Mouse (Mus musculus) gastrocnemius, adult 18-20 months (tissue): ENCODE results near the gene Parp6. TPM values are rescaled to one million over a fixed set of nuclear protein-coding genes. Genes with fewer than 3 reads are reported as not detected.
A peak's percentile ranks its signal among the peaks of the same experiment; 100 is the strongest.

Experiments
- DNase-seq: peaks from one replicate; pipeline ENCODE4 v3.0.0; 2021; ENCODE audit warnings: low spot score
- total RNA-seq, 2 experiments: library from RNA; stranded (reverse); gene quantifications; 2 replicates each; pipeline ENCODE4 v1.2.3; 2021

Parp6 gene
- total RNA-seq, 2 experiments from 2014 or later, result 24.2 to 24.7 TPM

GRCm38 (mm10) chr9:59679678-59680533 is 62.8 kb downstream of the Parp6 start, which contains the start of gene Gramd2:
Gene Gramd2, plus strand, starts transcription at chr9:59680144.
- peak; percentile 73 for DNase-seq

GRCm38 (mm10) chr9:59680534-59680875 is 63.4 kb downstream of the Parp6 start:
- no peak for DNase-seq

- DNase-seq, result no peak
These were observed 66.9 kb downstream of the Parp6 start for GRCm38 (mm10) chr9:59684020-59684419.

GRCm38 (mm10) chr9:59687416-59688046 is 70.4 kb downstream of the Parp6 start:
- no peak for DNase-seq

GRCm38 (mm10) chr9:59691635-59692094 is 74.6 kb downstream of the Parp6 start:
- peak; percentile 76 for DNase-seq

GRCm38 (mm10) chr9:59692145-59692544 is 75.1 kb downstream of the Parp6 start:
- DNase-seq, result no peak

GRCm38 (mm10) chr9:59694571-59695450 is 77.7 kb downstream of the Parp6 start:
- no peak for DNase-seq

- DNase-seq, result peak; percentile 42
These were observed 78.3 kb downstream of the Parp6 start for GRCm38 (mm10) chr9:59695451-59695813.

- DNase-seq, result no peak
These were observed 79.3 kb downstream of the Parp6 start for GRCm38 (mm10) chr9:59696381-59696780.

Other genes with a start within 250 kb of the Parp6 start
- 100 to 1,000 TPM in 1 of 2 experiments, 10 to 100 TPM in 1; 96.9 to 110 TPM for gene Arih1, start 130.7 kb upstream of the Parp6 start, total RNA-seq
- 10 to 100 TPM; 32.4 to 42.0 TPM for gene Hexa, start 77.7 kb upstream of the Parp6 start, total RNA-seq
- under 1 TPM; 0.62 to 1.00 TPM for gene Tmem202, start 77.4 kb upstream of the Parp6 start, total RNA-seq
- gene Celf6, start 39.4 kb upstream of the Parp6 start, total RNA-seq, result not detected
- gene Pkm, start 39.1 kb downstream of the Parp6 start, total RNA-seq, result 1,000 to 10,000 TPM; 2,790 to 2,981 TPM
- gene Gramd2, start 62.9 kb downstream of the Parp6 start, total RNA-seq, result under 1 TPM in 1 of 2 experiments, not detected in 1; 0.07 TPM
- gene Senp8, start 133.4 kb downstream of the Parp6 start, total RNA-seq, result 10 to 100 TPM; 10.3 to 11.8 TPM
- gene Myo9a, start 133.6 kb downstream of the Parp6 start, total RNA-seq, result 1 to 10 TPM; 7.4 to 7.5 TPM